Mouse (Mus musculus): ENCODE data around the gene Pttg1. TPM values are rescaled to one million over a fixed set of nuclear protein-coding genes. Genes with fewer than 3 reads are reported as not detected.
A peak's percentile ranks its signal among the peaks of the same experiment; 100 is the strongest.

Gene Pttg1
- polyA plus RNA-seq, 1 experiment from 2014 or later: 62.8 TPM

DNA sequence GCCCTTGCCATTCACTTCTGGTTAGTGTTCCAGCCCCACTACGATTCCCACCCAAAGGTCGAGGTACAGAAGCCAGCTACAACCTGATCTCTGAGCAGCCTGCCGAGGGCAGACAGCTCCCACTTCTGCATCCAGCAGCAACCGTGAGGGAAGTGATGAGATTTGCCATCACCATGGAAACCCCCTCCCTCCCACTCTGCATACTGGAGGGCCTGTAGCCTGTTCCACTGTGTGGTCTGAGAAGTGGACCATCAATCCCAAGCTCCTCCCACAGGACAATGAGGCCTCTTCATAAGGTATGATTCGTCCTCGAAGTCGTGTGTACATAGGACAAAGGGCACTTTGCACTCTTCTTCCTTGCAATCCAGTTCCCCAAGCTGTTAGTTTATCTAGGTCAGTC is 8.8 kb downstream of the Pttg1 start:
- 51% methylated on average over 7 of the region's 7 CpGs for WGBS
- ATAC-seq (ENCODE audit: insufficient read depth, low FRiP score, low TSS enrichment) (peak; percentile 25), DNase-seq (ENCODE audit: low spot score) (no peak)
- no peak overlapping the region for H3K4me2 ChIP-seq (ENCODE audit: low read depth)
- H3K36me3 ChIP-seq (ENCODE audit: control insufficient read depth, insufficient read depth, low read length): no peaks in the 10 kb centered on the region
- H3K27ac ChIP-seq (ENCODE audit: low read depth, low read length): no peak overlapping the region
- no peaks in the 10 kb centered on the region for H3K27me3 ChIP-seq (ENCODE audit: control insufficient read depth, insufficient read depth, low read length)
- no peak overlapping the region for H3K9ac ChIP-seq (ENCODE audit: low read length)
- H3K4me3 ChIP-seq (ENCODE audit: low read depth, low read length): no peak overlapping the region
- H3K9me3 ChIP-seq (ENCODE audit: control insufficient read depth, low read length): no peaks in the 10 kb centered on the region
- no peaks in the 10 kb centered on the region for H3K4me1 ChIP-seq (ENCODE audit: control insufficient read depth, insufficient read depth, low read length)

DNA sequence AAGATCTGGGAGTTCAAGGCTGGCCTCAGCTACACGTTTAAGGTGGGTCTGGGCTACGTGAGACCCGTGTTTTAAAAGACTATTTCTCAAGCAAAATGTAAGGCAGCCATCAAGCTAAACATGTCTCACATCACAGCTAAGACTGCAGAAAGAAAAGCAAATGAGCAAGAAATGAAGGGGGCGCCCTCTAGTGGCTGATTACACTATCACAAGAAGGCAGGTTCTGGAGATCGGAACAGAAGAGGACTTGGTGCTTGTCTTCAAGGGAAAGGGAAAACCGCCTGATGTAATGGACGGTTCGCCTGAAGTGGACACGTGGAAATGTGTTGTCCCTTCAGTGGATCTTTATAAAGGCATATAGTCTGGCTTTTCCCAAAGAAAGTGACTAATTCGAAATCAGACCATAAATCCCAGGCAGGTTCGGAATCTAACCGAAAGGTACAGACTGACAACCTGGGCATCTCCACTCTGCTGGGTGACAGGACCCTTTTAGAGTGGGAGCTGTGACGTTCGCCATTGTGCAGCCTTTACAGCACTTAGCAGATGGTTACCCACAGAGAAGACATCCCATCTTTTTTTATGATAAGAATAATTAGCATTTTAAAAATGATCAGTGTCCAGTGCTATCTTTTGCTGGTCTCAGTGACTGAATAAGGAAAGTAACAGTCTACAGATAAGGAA is 13.1 kb downstream of the Pttg1 start:
- Histone ChIP-seq H3K9ac (ENCODE audit: low read length) (no peak overlapping the region), H3K4me2 (ENCODE audit: low read depth) (no peak overlapping the region), H3K4me1 (ENCODE audit: control insufficient read depth, insufficient read depth, low read length) (no peaks in the 10 kb centered on the region), H3K9me3 (ENCODE audit: control insufficient read depth, low read length) (no peaks in the 10 kb centered on the region), H3K4me3 (ENCODE audit: low read depth, low read length) (no peak overlapping the region), H3K27me3 (ENCODE audit: control insufficient read depth, insufficient read depth, low read length) (no peaks in the 10 kb centered on the region), H3K36me3 (ENCODE audit: control insufficient read depth, insufficient read depth, low read length) (no peaks in the 10 kb centered on the region), H3K27ac (ENCODE audit: low read depth, low read length) (no peak overlapping the region)
- 29% methylated on average over 14 of the region's 14 CpGs for WGBS
- ATAC-seq (ENCODE audit: insufficient read depth, low FRiP score, low TSS enrichment) (no peak; the same call in 1 of the 2 replicates), DNase-seq (ENCODE audit: low spot score) (peak; percentile 71)

DNA sequence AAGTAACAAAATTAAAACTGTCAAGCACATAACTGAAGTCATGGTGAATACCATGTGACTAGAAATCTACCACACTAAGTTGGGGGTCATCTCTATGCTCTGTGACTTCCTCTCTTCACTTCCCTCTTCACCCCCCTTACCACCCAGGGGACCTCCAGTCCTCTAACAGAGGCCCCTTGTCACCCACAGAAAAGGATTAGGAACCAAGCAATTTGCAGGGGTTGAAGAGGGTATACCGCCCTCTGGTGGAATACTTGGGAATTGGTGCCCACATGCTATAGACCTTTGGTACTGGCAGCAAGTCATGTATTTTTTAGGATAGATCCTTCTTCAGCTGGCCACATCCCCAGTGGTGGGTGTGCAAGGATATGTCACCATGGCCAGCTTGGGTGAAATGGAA is 14.6 kb downstream of the Pttg1 start:
- ATAC-seq (ENCODE audit: insufficient read depth, low FRiP score, low TSS enrichment): peak; percentile 55; the same call in 1 of the 2 replicates
- Histone ChIP-seq H3K4me3 (ENCODE audit: low read depth, low read length) (no peak overlapping the region), H3K9me3 (ENCODE audit: control insufficient read depth, low read length) (no peaks in the 10 kb centered on the region), H3K9ac (ENCODE audit: low read length) (no peak overlapping the region), H3K27ac (ENCODE audit: low read depth, low read length) (no peak overlapping the region), H3K27me3 (ENCODE audit: control insufficient read depth, insufficient read depth, low read length) (no peaks in the 10 kb centered on the region), H3K4me1 (ENCODE audit: control insufficient read depth, insufficient read depth, low read length) (no peaks in the 10 kb centered on the region), H3K36me3 (ENCODE audit: control insufficient read depth, insufficient read depth, low read length) (no peaks in the 10 kb centered on the region), H3K4me2 (ENCODE audit: low read depth) (no peak overlapping the region)
- DNase-seq (ENCODE audit: low spot score): peak; percentile 67
- 4% methylated on average over 1 of the region's 1 CpGs for WGBS

DNA sequence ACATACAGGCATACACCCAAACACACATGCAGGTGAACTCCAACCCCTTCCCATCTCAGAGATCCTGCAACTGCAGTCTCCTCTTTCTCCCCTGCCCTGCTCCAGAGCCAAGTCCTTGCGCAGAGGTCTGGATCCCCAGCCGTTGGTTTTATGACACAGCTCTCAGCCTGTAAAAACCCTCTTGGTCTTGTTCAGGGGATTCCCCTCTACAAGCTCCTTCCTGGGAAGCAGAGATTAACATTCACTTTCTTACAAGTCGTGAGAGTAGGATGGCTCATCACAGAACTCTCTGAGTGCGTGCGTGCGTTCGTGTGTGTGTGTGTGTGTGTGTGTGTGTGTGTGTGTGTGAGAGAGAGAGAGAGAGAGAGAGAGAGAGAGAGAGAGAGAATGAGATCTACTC is 15.8 kb downstream of the Pttg1 start:
- DNase-seq (ENCODE audit: low spot score) (no peak), ATAC-seq (ENCODE audit: insufficient read depth, low FRiP score, low TSS enrichment) (no peak)
- no peaks in the 10 kb centered on the region for H3K9me3 ChIP-seq (ENCODE audit: control insufficient read depth, low read length)
- H3K36me3 ChIP-seq (ENCODE audit: control insufficient read depth, insufficient read depth, low read length): no peaks in the 10 kb centered on the region
- H3K27ac ChIP-seq (ENCODE audit: low read depth, low read length): no peak overlapping the region
- H3K4me3 ChIP-seq (ENCODE audit: low read depth, low read length): no peak overlapping the region
- 67% methylated on average over 7 of the region's 7 CpGs for WGBS
- H3K4me1 ChIP-seq (ENCODE audit: control insufficient read depth, insufficient read depth, low read length): no peaks in the 10 kb centered on the region
- H3K9ac ChIP-seq (ENCODE audit: low read length): no peak overlapping the region
- H3K4me2 ChIP-seq (ENCODE audit: low read depth): no peak overlapping the region
- no peaks in the 10 kb centered on the region for H3K27me3 ChIP-seq (ENCODE audit: control insufficient read depth, insufficient read depth, low read length)

DNA sequence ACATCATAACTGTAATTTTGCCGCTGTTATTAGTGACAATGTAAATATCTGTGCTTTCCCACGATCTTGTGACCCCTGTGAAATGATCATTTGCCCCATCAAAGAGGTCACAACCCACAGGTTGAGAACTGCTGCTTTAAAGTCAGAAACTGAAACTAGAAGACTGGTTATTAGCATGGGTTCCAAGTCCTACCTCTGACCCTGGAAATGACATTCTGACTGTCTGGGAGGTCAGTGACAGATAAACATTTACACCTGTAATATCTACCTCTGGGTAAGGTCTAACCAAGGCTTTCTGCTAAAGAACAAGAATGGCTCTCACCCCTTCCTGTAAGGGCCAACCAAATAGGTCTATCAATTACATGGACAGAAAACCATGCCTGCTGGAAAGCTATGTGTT is 17.2 kb downstream of the Pttg1 start:
- DNase-seq (ENCODE audit: low spot score) (no peak), ATAC-seq (ENCODE audit: insufficient read depth, low FRiP score, low TSS enrichment) (no peak)
- Histone ChIP-seq H3K27me3 (ENCODE audit: control insufficient read depth, insufficient read depth, low read length) (no peaks in the 10 kb centered on the region), H3K4me2 (ENCODE audit: low read depth) (no peak overlapping the region), H3K4me3 (ENCODE audit: low read depth, low read length) (no peak overlapping the region), H3K9me3 (ENCODE audit: control insufficient read depth, low read length) (no peaks in the 10 kb centered on the region), H3K36me3 (ENCODE audit: control insufficient read depth, insufficient read depth, low read length) (no peaks in the 10 kb centered on the region), H3K4me1 (ENCODE audit: control insufficient read depth, insufficient read depth, low read length) (no peaks in the 10 kb centered on the region), H3K9ac (ENCODE audit: low read length) (no peak overlapping the region), H3K27ac (ENCODE audit: low read depth, low read length) (no peak overlapping the region)
- WGBS: 80% methylated on average over 2 of the region's 2 CpGs

DNA sequence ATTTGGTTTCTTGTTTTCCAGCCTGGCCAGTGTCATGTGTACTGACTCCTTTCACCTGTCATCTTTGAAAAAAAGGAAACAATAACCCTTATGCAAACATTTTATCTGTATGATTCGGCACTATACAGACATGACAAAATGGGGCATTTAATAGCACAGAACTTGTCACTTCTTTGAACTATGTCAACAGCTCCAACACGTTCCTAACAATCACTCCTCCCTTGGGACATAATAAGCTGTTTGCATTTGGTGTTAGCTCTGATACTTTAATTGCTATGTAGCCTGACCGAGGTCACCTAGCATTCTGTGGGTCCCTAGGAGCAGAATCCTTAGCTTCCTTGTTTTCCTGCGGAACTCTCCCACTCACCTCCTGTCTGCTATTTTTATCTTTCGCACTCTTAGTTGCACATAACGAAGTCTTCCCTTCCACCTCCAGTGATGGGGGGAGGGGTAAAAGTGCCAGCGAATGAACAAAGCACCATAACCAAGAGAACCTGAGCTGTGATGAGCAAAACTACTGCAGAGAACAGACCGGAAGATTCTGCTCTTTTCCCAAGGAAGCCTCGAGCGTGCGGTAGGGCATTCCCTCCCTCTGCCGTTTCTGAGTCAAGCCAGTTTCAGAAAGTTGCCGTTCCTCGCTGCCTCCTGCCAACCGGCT is 21.8 kb downstream of the Pttg1 start:
- Histone ChIP-seq H3K4me1 (ENCODE audit: control insufficient read depth, insufficient read depth, low read length) (no peaks in the 10 kb centered on the region), H3K27me3 (ENCODE audit: control insufficient read depth, insufficient read depth, low read length) (no peaks in the 10 kb centered on the region), H3K36me3 (ENCODE audit: control insufficient read depth, insufficient read depth, low read length) (no peaks in the 10 kb centered on the region), H3K4me2 (ENCODE audit: low read depth) (no peak overlapping the region), H3K27ac (ENCODE audit: low read depth, low read length) (no peak overlapping the region), H3K9me3 (ENCODE audit: control insufficient read depth, low read length) (no peaks in the 10 kb centered on the region), H3K4me3 (ENCODE audit: low read depth, low read length) (no peak overlapping the region), H3K9ac (ENCODE audit: low read length) (no peak overlapping the region)
- WGBS: 88% methylated on average over 15 of the region's 15 CpGs
- ATAC-seq (ENCODE audit: insufficient read depth, low FRiP score, low TSS enrichment) (no peak), DNase-seq (ENCODE audit: low spot score) (no peak)

DNA sequence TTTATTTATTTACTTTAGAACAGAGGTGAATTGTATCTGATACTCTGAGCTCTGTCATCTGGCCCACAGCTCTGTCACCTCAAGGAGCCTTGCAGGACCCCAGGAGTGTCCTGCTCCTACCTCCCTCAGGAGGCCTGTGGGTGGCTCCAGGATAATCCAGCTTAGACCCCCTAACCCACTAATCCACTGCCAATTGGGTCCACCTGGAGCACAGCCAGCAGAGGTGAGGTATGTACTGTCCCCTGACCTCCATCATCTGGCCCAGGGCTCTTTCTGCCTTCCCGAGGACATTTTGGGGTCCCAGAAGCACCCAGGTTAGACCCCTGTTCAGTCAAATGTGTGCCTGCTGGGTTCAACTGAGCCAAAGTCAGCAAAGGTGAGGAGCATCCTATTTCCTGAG is 25.9 kb downstream of the Pttg1 start:
- no peak overlapping the region for H3K4me3 ChIP-seq (ENCODE audit: low read depth, low read length)
- no peak overlapping the region for H3K4me2 ChIP-seq (ENCODE audit: low read depth)
- no peaks in the 10 kb centered on the region for H3K27me3 ChIP-seq (ENCODE audit: control insufficient read depth, insufficient read depth, low read length)
- H3K27ac ChIP-seq (ENCODE audit: low read depth, low read length): no peak overlapping the region
- 100% methylated on average over 1 of the region's 1 CpGs for WGBS
- H3K9me3 ChIP-seq (ENCODE audit: control insufficient read depth, low read length): no peaks in the 10 kb centered on the region
- ATAC-seq (ENCODE audit: insufficient read depth, low FRiP score, low TSS enrichment): no peak
- DNase-seq (ENCODE audit: low spot score): no peak
- no peaks in the 10 kb centered on the region for H3K4me1 ChIP-seq (ENCODE audit: control insufficient read depth, insufficient read depth, low read length)
- no peak overlapping the region for H3K9ac ChIP-seq (ENCODE audit: low read length)
- H3K36me3 ChIP-seq (ENCODE audit: control insufficient read depth, insufficient read depth, low read length): no peaks in the 10 kb centered on the region

DNA sequence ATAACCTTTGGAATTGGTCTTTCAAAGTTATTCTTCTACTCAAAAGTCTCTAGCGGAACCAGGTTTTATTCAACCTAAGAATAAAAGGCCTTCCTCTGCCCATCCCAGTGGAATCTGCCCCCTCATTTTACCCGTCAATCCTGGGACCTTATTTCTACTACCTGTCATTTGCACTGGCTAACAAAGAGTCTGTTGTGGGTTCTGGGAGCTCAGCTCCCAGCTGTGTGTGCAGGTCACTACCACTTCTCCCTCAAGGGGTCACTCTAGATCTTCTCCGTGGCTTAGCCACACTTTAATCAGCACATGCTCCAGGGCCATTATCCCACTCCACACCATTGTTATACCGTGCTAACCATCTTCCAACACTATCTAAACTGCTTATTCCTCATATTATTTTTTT is 26.8 kb downstream of the Pttg1 start:
- ATAC-seq (ENCODE audit: insufficient read depth, low FRiP score, low TSS enrichment): no peak
- 40% methylated on average over 4 of the region's 4 CpGs for WGBS

DNA sequence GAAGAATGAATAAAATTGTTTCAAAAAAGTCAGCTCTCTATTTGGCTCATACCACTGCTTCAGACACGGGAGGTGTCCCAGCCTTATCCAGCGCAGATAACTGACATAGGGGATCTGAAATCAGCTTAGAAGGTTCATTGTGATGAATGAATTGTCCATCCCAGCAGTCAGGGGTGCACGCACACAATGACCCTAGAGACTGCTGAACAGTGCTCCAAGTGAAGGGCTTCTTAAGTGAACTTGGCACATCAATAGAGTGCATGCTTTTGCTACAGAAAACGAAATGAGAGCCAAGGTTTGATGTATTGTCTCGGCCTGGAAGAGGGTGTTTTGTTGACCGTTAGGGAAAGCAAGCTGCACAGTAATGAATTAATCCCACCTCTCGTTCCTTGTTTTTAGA is 29.4 kb downstream of the Pttg1 start:
- Histone ChIP-seq H3K27ac (ENCODE audit: low read depth, low read length) (no peak overlapping the region), H3K4me3 (ENCODE audit: low read depth, low read length) (no peak overlapping the region), H3K4me2 (ENCODE audit: low read depth) (no peak overlapping the region), H3K9ac (ENCODE audit: low read length) (no peak overlapping the region), H3K36me3 (ENCODE audit: control insufficient read depth, insufficient read depth, low read length) (no peaks in the 10 kb centered on the region), H3K9me3 (ENCODE audit: control insufficient read depth, low read length) (no peaks in the 10 kb centered on the region), H3K4me1 (ENCODE audit: control insufficient read depth, insufficient read depth, low read length) (no peaks in the 10 kb centered on the region), H3K27me3 (ENCODE audit: control insufficient read depth, insufficient read depth, low read length) (no peaks in the 10 kb centered on the region)
- no peak for ATAC-seq (ENCODE audit: insufficient read depth, low FRiP score, low TSS enrichment)
- no peak for DNase-seq (ENCODE audit: low spot score)
- WGBS: 76% methylated on average over 7 of the region's 7 CpGs

More for the DNA sequence above, 26.8 kb downstream of the Pttg1 start:
- H3K36me3 ChIP-seq (ENCODE audit: control insufficient read depth, insufficient read depth, low read length): no peaks in the 10 kb centered on the region
- H3K27ac ChIP-seq (ENCODE audit: low read depth, low read length): no peak overlapping the region
- H3K4me3 ChIP-seq (ENCODE audit: low read depth, low read length): no peak overlapping the region
- DNase-seq (ENCODE audit: low spot score): no peak
- H3K27me3 ChIP-seq (ENCODE audit: control insufficient read depth, insufficient read depth, low read length): no peaks in the 10 kb centered on the region
- no peak overlapping the region for H3K9ac ChIP-seq (ENCODE audit: low read length)
- H3K4me2 ChIP-seq (ENCODE audit: low read depth): no peak overlapping the region
- H3K4me1 ChIP-seq (ENCODE audit: control insufficient read depth, insufficient read depth, low read length): no peaks in the 10 kb centered on the region
- no peaks in the 10 kb centered on the region for H3K9me3 ChIP-seq (ENCODE audit: control insufficient read depth, low read length)

Data from neural tube, embryonic 11.5 days (tissue).